Mouse (Mus musculus): ENCODE results near the gene Pofut1.
"Not testable (repeated sequence)": the region's sequence is repeated elsewhere in the genome, so short reads cannot be mapped to it uniquely, and the experiment has no call there.

Pofut1 gene

GRCm38 (mm10) chr2:153239021-153239859 is 2.1 kb upstream of the Pofut1 start:
- DNase-seq: peak; percentile 33

- DNase-seq: no peak
These were observed 1.4 kb upstream of the Pofut1 start for GRCm38 (mm10) chr2:153239860-153240480.

- peak; percentile 32 for DNase-seq
These were observed 565 bp upstream of the Pofut1 start for GRCm38 (mm10) chr2:153240701-153241235.

- no peak for DNase-seq
These were observed 823 bp downstream of the Pofut1 start for GRCm38 (mm10) chr2:153242156-153242555.

- no peak for DNase-seq
These were observed 8.4 kb downstream of the Pofut1 start for GRCm38 (mm10) chr2:153249751-153250150.

- DNase-seq: no peak
These were observed 15.3 kb downstream of the Pofut1 start for GRCm38 (mm10) chr2:153256604-153257003.

GRCm38 (mm10) chr2:153259030-153259863 is 17.9 kb downstream of the Pofut1 start:
- DNase-seq: no peak

- DNase-seq: no peak
These were observed 18.7 kb downstream of the Pofut1 start for GRCm38 (mm10) chr2:153259864-153260674.

- no peak for DNase-seq
These were observed 21.7 kb downstream of the Pofut1 start for GRCm38 (mm10) chr2:153263053-153263452.

- DNase-seq: no peak
These were observed 26.0 kb downstream of the Pofut1 start for GRCm38 (mm10) chr2:153267331-153267730.

- DNase-seq: not testable (repeated sequence)
These were observed 29.0 kb downstream of the Pofut1 start for GRCm38 (mm10) chr2:153270231-153270915.

- DNase-seq: peak; percentile 57
These were observed 33.0 kb downstream of the Pofut1 start for GRCm38 (mm10) chr2:153274200-153274918.

GRCm38 (mm10) chr2:153274919-153275247 is 33.5 kb downstream of the Pofut1 start:
- no peak for DNase-seq

- DNase-seq: not testable (repeated sequence)
These were observed 34.2 kb downstream of the Pofut1 start for GRCm38 (mm10) chr2:153275577-153275976.

- DNase-seq: no peak
These were observed 35.1 kb downstream of the Pofut1 start for GRCm38 (mm10) chr2:153276440-153276839.

- not testable (repeated sequence) for DNase-seq
These were observed 35.5 kb downstream of the Pofut1 start for GRCm38 (mm10) chr2:153276846-153277245.

- DNase-seq: no peak
These were observed 37.0 kb downstream of the Pofut1 start for GRCm38 (mm10) chr2:153278357-153278756.

- DNase-seq: no peak
These were observed 42.6 kb downstream of the Pofut1 start for GRCm38 (mm10) chr2:153283919-153284318.

- DNase-seq: no peak
These were observed 45.2 kb downstream of the Pofut1 start for GRCm38 (mm10) chr2:153286524-153286923.

GRCm38 (mm10) chr2:153287835-153288234 is 46.5 kb downstream of the Pofut1 start:
- DNase-seq: peak; percentile 61
